Mouse (Mus musculus) lung, embryonic 15.5 days (tissue): ENCODE results near the gene Rrp1. TPM values are rescaled to one million over a fixed set of nuclear protein-coding genes. Genes with fewer than 3 reads are reported as not detected.

ENCODE experiments used
- ATAC-seq: fragments of 200-750 bp; cut with Nextera tagmentation; 2 replicates; pipeline ENCODE4 v1.8.0; 2017; ENCODE audit warnings: moderate number of reproducible peaks, borderline replicate concordance; ENCODE audit not compliant: low FRiP score, low TSS enrichment; ENCODE audit errors: extremely low read depth
- H3K27ac ChIP-seq: fragments of 300-500 bp; sonication (generic); 2 replicates; pipeline ENCODE4 v1.5.1; 2015; ENCODE audit warnings: moderate library complexity, mild to moderate bottlenecking, inconsistent platforms
- H3K27me3 ChIP-seq: fragments of 300-500 bp; sonication (generic); 2 replicates; pipeline ENCODE4 v1.6.1; 2015; ENCODE audit warnings: inconsistent platforms
- H3K36me3 ChIP-seq: fragments of 300-500 bp; sonication (generic); 2 replicates; pipeline ENCODE4 v1.6.1; 2015; ENCODE audit warnings: inconsistent platforms
- H3K4me1 ChIP-seq: fragments of 300-500 bp; sonication (generic); 2 replicates; pipeline ENCODE4 v1.6.1; 2015; ENCODE audit warnings: inconsistent platforms
- H3K4me2 ChIP-seq: fragments of 300-500 bp; sonication (generic); 2 replicates; pipeline ENCODE4 v1.6.1; 2015; ENCODE audit warnings: inconsistent platforms, mild to moderate bottlenecking, moderate library complexity
- H3K4me3 ChIP-seq: fragments of 300-500 bp; sonication (generic); 2 replicates; pipeline ENCODE4 v1.5.1; 2015; ENCODE audit warnings: mild to moderate bottlenecking, inconsistent platforms
- H3K9ac ChIP-seq: fragments of 300-500 bp; sonication (generic); 2 replicates; pipeline ENCODE4 v1.6.1; 2015; ENCODE audit warnings: inconsistent platforms
- H3K9me3 ChIP-seq: fragments of 300-500 bp; sonication (generic); 2 replicates; pipeline ENCODE4 v1.6.1; 2016; ENCODE audit warnings: inconsistent platforms
- WGBS: fragments of 180-500 bp; shearing (Covaris S2); methylation state at CpG from one replicate; pipeline ENCODE4 v1.1.7; 2015; 5-methylcytosine and 5-hydroxymethylcytosine counted together
- polyA plus RNA-seq: library from polyadenylated mRNA; unstranded; fragments of >200 nt; fragmentation: Nextera tagmentation; extraction: Ambion mirVana; gene quantifications from 2 replicates; pipeline ENCODE4 v1.2.1, GENCODE M21; 2015

The Rrp1 gene
- polyA plus RNA-seq, 1 experiment from 2014 or later = 284 TPM

GRCm38 (mm10) chr10:78441606-78442005 is 28.8 kb upstream of the Rrp1 start:
- Histone ChIP-seq H3K27me3 (no peaks in the 10 kb centered on the region), H3K9ac (no peak overlapping the region), H3K4me3 (no peak overlapping the region), H3K9me3 (no peaks in the 10 kb centered on the region), H3K36me3 (no peaks in the 10 kb centered on the region), H3K27ac (no peak overlapping the region), H3K4me2 (no peak overlapping the region), H3K4me1 (no peaks in the 10 kb centered on the region)
- ATAC-seq = no peak
- WGBS = 80% methylated on average over 5 of the region's 5 CpGs

- Histone ChIP-seq H3K9me3 (no peaks in the 10 kb centered on the region), H3K4me3 (no peak overlapping the region), H3K27me3 (no peaks in the 10 kb centered on the region), H3K36me3 (no peaks in the 10 kb centered on the region), H3K9ac (no peak overlapping the region), H3K27ac (no peak overlapping the region), H3K4me2 (no peak overlapping the region), H3K4me1 (no peaks in the 10 kb centered on the region)
- no peak for ATAC-seq
- whole genome bisulfite sequencing = 59% methylated on average over 9 of the region's 9 CpGs
Observed at GRCm38 (mm10) chr10:78440812-78441211, 28.0 kb upstream of the Rrp1 start.

- no peaks in the 10 kb centered on the region for H3K27me3 ChIP-seq
- WGBS = 75% methylated on average over 7 of the region's 7 CpGs
- ATAC-seq = no peak
Observed at GRCm38 (mm10) chr10:78439990-78440389, 27.1 kb upstream of the Rrp1 start.

GRCm38 (mm10) chr10:78439550-78439949 is 26.7 kb upstream of the Rrp1 start:
- no peak overlapping the region for H3K4me2 ChIP-seq
- H3K27me3 ChIP-seq = no peaks in the 10 kb centered on the region
- 60% methylated on average over 5 of the region's 5 CpGs for WGBS
- no peak for ATAC-seq
- no peaks in the 10 kb centered on the region for H3K4me1 ChIP-seq
- no peaks in the 10 kb centered on the region for H3K9me3 ChIP-seq
- no peak overlapping the region for H3K4me3 ChIP-seq
- H3K9ac ChIP-seq = no peak overlapping the region
- no peak overlapping the region for H3K27ac ChIP-seq
- H3K36me3 ChIP-seq = no peaks in the 10 kb centered on the region

More at GRCm38 (mm10) chr10:78439990-78440389, 27.1 kb upstream of the Rrp1 start:
- no peaks in the 10 kb centered on the region for H3K4me1 ChIP-seq
- H3K9me3 ChIP-seq = no peaks in the 10 kb centered on the region
- H3K9ac ChIP-seq = no peak overlapping the region
- H3K4me3 ChIP-seq = no peak overlapping the region
- H3K4me2 ChIP-seq = no peak overlapping the region
- no peak overlapping the region for H3K27ac ChIP-seq
- no peaks in the 10 kb centered on the region for H3K36me3 ChIP-seq

- ATAC-seq = no peak
- no peaks in the 10 kb centered on the region for H3K4me1 ChIP-seq
- no peak overlapping the region for H3K9ac ChIP-seq
- no peaks in the 10 kb centered on the region for H3K9me3 ChIP-seq
- H3K36me3 ChIP-seq = no peaks in the 10 kb centered on the region
- H3K27me3 ChIP-seq = no peaks in the 10 kb centered on the region
- H3K4me3 ChIP-seq = no peak overlapping the region
- 2% methylated on average over 5 of the region's 5 CpGs for WGBS
- no peak overlapping the region for H3K4me2 ChIP-seq
- no peak overlapping the region for H3K27ac ChIP-seq
Observed at GRCm38 (mm10) chr10:78438094-78438493, 25.3 kb upstream of the Rrp1 start.

DNA sequence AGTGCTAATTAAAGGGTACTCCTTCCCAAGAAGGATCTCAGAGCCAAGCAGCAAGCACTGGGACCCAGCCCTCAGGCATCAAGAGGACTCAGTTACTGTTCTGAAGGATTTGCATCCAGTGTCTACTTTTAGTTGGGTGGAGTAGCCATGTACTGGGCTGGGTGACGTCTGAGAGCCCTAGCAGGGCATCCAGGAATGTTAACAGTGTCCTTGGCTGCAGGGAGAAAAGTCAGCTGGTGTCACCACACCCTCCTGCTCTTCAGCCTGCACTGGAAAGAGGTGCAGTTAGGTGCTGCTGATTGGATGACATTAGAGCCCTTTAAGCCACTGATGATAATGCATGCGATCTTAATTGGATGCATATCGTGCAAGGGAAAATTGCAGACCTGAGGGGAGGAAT is 20.0 kb upstream of the Rrp1 start:
- Histone ChIP-seq H3K9ac (no peak overlapping the region), H3K27me3 (no peaks in the 10 kb centered on the region), H3K9me3 (no peaks in the 10 kb centered on the region), H3K4me2 (no peak overlapping the region), H3K27ac (no peak overlapping the region), H3K36me3 (peaks cover 11% of the 10 kb centered on the region), H3K4me1 (no peaks in the 10 kb centered on the region), H3K4me3 (no peak overlapping the region)
- 71% methylated on average over 3 of the region's 3 CpGs for WGBS
- no peak for ATAC-seq

DNA sequence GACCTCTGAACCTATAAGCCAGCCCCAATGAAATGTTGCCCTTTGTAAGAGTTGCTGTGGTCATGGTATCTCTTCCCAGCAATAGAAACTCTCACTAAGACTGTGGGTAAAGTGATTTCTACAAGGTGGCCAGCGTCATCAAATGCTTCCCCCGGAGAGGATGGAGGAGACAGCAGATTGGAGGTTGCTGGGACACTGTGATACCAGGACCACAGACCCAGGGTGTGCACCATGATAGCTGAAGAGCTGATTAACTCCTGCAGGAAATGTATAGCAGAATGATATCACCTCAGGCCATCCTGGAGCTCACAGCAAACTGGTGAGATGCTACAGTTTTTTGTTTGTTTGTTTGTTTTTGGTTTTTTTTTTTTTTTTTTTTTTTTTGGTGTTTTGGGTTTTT is 16.9 kb upstream of the Rrp1 start:
- H3K9ac ChIP-seq = no peak overlapping the region
- ATAC-seq = no peak
- 74% methylated on average over 2 of the region's 2 CpGs for WGBS
- H3K36me3 ChIP-seq = peaks cover 19% of the 10 kb centered on the region
- no peak overlapping the region for H3K27ac ChIP-seq
- H3K4me1 ChIP-seq = peaks cover 6% of the 10 kb centered on the region
- H3K4me3 ChIP-seq = no peak overlapping the region
- no peak overlapping the region for H3K4me2 ChIP-seq
- H3K9me3 ChIP-seq = no peaks in the 10 kb centered on the region
- H3K27me3 ChIP-seq = no peaks in the 10 kb centered on the region

DNA sequence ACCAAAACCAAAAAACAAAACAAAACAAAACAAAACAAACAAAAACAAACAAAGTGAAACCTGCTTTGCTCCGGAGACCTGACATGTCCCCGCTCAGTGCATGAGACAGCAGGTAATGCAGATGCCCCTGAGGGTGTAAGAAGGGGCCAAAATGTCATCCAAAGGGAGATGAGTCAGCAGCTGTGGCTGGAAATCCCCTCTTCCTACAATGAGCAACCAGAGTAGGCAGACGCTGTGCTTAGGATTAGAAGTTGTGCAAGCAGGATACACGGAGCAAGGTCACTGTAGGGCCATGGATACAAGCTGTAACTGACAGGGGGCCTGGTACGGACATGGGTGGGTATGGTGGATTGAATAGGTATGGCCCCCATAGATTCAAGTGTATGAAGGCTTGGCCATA is 16.3 kb upstream of the Rrp1 start:
- ATAC-seq = no peak
- 88% methylated on average over 5 of the region's 5 CpGs for WGBS

DNA sequence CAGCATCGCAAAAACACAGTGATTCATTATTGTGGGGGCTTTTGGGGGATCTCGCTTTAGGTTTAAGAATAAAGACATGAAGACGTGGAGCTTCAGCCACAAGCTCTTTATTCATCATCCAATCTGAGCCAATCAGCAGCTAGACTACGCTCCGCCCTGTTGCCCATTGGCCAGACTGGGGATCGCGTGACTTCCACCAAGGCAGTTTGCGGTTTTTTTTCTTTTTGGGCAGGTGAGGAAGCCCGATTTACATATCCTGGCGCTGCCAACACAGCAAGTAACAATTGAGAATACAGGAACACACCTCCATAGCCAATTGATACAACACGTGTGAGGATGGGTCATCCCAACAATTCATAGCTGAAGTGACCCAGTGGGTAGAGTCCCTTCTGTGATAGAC is 15.2 kb upstream of the Rrp1 start:
- H3K27me3 ChIP-seq = no peaks in the 10 kb centered on the region
- H3K4me2 ChIP-seq = no peak overlapping the region
- no peak overlapping the region for H3K9ac ChIP-seq
- H3K4me3 ChIP-seq = no peak overlapping the region
- no peaks in the 10 kb centered on the region for H3K9me3 ChIP-seq
- no peak overlapping the region for H3K27ac ChIP-seq
- WGBS = 91% methylated on average over 11 of the region's 11 CpGs
- H3K4me1 ChIP-seq = peaks cover 6% of the 10 kb centered on the region
- H3K36me3 ChIP-seq = peaks cover 19% of the 10 kb centered on the region
- no peak for ATAC-seq

More for the DNA sequence above, 16.3 kb upstream of the Rrp1 start:
- H3K9ac ChIP-seq = no peak overlapping the region
- H3K4me1 ChIP-seq = peaks cover 6% of the 10 kb centered on the region
- H3K4me2 ChIP-seq = no peak overlapping the region
- H3K9me3 ChIP-seq = no peaks in the 10 kb centered on the region
- H3K4me3 ChIP-seq = no peak overlapping the region
- peaks cover 19% of the 10 kb centered on the region for H3K36me3 ChIP-seq
- H3K27me3 ChIP-seq = no peaks in the 10 kb centered on the region
- H3K27ac ChIP-seq = no peak overlapping the region

- 34% methylated on average over 6 of the region's 6 CpGs for WGBS
- Histone ChIP-seq H3K4me3 (peak overlapping the region; percentile 67), H3K9me3 (no peaks in the 10 kb centered on the region), H3K9ac (peak overlapping the region; percentile 72), H3K36me3 (peaks cover 19% of the 10 kb centered on the region), H3K4me1 (peaks cover 6% of the 10 kb centered on the region), H3K27me3 (no peaks in the 10 kb centered on the region), H3K4me2 (peak overlapping the region; percentile 69), H3K27ac (peak overlapping the region; percentile 68)
- ATAC-seq = peak; percentile 37; the same call in 1 of the 2 replicates
Observed at GRCm38 (mm10) chr10:78426117-78426735, 13.4 kb upstream of the Rrp1 start.

DNA sequence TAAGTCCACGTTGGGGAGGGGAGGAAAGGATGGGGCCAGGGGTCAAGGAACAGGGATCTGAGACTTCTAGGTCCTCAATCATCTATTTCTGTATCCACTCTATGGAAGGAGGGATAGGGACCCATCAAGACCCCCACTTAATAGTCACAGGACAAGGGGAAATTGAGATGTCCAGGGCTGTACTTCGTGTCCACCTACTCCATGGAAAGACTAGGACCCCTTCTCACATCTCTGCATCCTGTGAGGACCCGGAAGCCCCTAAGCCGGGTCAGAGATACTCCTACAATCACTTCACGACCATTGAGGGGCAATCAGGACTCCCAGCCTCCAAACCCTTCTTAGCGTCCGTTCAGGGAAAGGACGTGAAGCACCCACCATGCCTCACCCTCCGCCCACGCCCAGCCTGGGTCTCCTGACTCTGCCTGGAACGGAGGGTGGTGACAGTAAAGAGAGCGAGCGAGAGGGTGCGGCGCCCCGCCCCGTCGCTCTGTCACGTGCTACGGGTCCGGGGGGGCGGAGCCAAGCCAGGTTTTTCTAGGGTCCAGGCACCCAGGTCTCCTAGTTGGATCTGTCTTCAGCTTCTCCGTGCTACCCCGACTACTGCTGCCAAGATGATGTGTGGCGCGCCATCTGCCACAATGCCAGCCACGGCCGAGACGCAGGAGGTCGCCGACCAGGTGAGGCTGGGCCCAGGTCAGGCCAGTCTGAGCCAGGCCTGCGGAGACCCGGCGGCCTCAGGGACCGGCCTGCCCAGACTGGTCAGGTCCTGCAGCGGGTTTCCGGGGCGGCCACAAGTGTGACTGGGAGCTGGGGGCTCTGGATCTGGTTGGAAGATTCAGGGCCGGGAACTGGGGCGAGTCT is 12.6 kb upstream of the Rrp1 start, which contains the start of gene Cstb:
Cstb (plus strand) TSS at position 489 of the 861 bp plus-strand sequence.
- peak within 1 kb of the TSS; percentile 72 for H3K9ac ChIP-seq

DNA sequence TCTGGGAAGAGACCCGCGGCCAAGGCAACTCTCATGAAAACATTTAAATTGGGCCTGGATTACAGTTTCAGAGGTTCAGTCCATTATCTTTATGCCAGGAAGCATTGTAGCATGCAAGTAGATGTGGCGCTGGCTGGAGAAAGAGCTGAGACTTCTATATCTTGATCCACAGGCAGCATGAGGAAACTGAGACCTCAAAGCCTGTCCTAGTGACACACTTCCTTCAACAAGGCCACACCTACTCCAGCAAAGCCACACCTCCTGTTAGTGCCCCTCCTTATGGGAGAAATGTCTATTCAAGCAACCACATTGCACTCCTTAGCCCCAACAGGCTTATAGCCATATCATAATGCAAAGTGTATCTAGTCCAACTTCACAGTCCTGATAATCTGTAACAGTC is 9.8 kb upstream of the Rrp1 start:
- Histone ChIP-seq H3K4me2 (no peak overlapping the region), H3K27me3 (no peaks in the 10 kb centered on the region), H3K9me3 (no peaks in the 10 kb centered on the region), H3K9ac (no peak overlapping the region), H3K27ac (no peak overlapping the region), H3K4me1 (peaks cover 6% of the 10 kb centered on the region), H3K36me3 (peaks cover 5% of the 10 kb centered on the region), H3K4me3 (no peak overlapping the region)
- 89% methylated on average over 3 of the region's 3 CpGs for WGBS
- no peak for ATAC-seq

More for the DNA sequence above, 12.6 kb upstream of the Rrp1 start, which contains the start of gene Cstb:
- peak within 1 kb of the TSS; percentile 69 for H3K4me2 ChIP-seq
- H3K27ac ChIP-seq = peak within 1 kb of the TSS; percentile 68
- no peaks in the 10 kb centered on the region for H3K27me3 ChIP-seq
- no peaks in the 10 kb centered on the region for H3K9me3 ChIP-seq
- H3K36me3 ChIP-seq = peaks cover 19% of the 10 kb centered on the region
- peaks cover 6% of the 10 kb centered on the region for H3K4me1 ChIP-seq
- peak within 1 kb of the TSS; percentile 67 for H3K4me3 ChIP-seq
- 1% methylated on average over 40 of the region's 40 CpGs for WGBS
- ATAC-seq = peak; percentile 91
